Mouse (Mus musculus): ENCODE data around the gene Abhd17c.
"Not testable (repeated sequence)": the region's sequence is repeated elsewhere in the genome, so short reads cannot be mapped to it uniquely, and the experiment has no call there.

Abhd17c gene

DNA sequence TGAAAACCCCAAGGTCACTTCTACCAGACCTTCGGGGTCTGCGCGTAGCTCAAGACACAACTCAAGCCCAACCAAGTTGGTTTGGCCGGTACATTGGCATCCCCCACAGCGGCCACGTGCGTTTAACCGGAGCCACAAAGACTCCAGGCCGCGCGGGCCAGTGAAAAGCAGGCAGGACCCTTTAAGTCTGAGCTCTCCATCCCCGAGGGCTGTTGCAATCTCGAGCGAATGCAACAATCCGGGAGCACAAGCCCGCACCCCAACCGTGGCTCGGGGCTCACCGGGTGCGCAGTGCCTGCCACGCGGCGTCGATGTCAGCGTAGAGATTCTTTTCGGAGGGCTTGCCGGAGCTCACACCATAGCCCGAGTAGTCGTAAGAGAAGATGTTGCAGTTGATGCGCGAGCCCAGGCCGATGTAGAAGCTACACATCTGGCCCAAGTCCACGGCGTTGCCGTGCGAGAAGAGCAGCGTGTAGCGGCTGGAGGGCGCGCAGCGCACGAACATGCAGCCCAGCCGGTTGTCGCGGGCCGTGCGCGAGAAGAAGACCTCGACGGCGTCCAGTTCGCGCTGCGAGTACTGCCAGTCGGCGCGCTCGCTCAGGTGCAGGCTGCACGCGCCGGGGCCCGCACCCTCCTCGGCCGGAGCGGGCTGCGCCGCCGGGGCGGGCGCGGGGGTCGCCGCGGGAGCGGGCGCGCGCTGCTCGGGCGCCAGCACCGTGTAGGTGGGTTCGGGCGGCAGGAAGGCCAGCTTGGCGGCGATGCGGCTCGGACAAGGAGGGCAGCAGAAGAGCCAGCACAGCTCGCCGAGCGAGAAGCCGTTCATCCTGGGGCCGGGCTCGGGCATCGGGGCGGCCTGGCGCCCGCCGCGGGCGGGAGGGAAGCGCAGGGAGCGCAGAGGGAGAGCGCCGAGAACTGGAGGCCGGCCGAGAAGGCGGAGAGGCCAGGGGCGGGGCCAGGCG is at the start of gene Abhd17c:
TSS of gene Abhd17c (minus strand) at position 893 of the 959 bp plus-strand sequence.
- peak; percentile 44 for DNase-seq

DNA sequence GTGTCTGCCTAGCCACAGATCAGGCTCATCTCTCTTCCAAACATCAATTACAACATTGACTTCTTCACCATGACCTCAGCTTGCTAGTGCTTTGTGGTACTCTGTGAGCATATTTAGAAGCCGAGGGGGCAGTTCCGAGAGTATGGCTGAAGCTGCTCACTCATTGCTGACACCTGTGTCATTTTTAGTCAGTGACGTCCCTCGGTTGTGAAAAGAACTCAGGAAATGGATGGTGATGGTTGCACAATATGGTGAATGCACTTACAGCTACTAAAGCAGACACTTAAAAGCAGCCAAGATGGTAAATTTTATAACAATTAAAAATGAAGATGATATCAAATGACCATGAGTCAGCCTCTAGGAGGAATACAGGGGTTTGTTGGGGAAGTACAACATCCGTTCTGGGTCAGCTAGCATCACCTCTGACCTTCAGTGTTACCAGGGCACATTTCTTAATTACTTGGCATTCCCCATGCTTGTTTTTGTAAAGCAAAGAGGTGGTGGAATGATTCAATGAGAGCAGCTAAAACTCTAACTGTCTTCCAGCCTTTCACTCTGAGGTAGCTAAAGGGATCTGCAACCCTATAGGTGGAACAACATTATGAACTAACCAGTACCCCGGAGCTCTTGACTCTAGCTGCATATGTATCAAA is 45.6 kb upstream of the Abhd17c start:
- no peak for DNase-seq

DNA sequence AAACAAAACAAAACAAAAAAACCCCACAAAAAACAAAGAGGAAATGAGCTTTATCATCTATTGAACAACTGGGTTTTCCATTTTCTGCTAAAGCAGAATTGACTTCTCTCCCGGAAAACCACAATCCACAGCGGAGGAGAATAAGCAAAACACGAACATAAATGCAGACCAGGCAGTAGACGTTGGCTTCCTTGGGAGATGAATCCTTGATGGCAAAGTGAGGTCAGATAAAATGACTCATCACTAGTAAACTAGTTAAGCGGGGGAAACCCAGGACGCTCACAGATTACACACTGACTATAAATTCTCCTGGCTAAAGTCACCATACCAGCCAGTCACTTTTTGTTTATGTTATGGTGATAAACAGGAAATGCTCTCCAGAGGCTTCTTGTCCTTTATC is 44.5 kb upstream of the Abhd17c start:
- DNase-seq, result no peak

DNA sequence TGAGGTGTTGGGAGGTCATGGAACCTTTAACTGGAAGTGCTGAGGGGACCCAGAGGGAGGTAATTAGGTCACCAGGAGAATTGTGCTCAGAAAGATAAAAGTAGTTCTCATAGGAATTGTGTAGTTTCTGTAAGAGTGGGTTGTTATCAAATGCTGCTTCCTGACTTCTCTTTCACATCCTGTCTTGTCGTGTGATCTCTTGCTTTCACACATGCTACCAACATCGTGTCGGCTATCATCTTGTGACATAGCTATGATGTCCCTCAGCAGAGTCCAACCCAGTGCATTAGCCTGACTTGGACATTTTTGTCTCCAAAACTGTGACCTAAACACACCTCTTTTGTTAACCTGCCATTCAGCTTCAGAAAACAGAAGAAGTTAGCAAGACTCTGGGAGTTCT is 40.6 kb upstream of the Abhd17c start:
- no peak for DNase-seq

GRCm38 (mm10) chr7:84191476-84191875 is 39.8 kb upstream of the Abhd17c start:
- no peak for DNase-seq

- no peak for DNase-seq
Observed at GRCm38 (mm10) chr7:84188196-84188595, 36.5 kb upstream of the Abhd17c start.

DNA sequence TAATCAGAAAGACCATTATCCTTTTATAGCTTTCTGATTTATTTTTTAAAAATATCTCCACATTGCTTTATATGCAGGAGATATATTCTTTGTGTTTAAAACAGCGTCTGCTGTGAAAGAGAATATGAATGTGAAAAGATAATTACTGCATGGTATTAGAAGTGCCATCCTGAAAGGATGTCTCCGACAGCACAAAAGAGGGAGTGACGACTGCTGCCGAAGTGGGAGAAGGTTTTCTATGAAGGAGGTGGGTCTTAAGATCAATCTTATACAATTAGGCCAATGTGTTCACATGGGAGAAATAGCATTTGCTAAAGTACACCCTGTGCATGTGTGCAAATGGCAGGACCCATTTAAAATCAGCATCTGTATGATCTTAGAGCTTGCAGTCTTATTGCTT is 33.5 kb upstream of the Abhd17c start:
- no peak for DNase-seq

DNA sequence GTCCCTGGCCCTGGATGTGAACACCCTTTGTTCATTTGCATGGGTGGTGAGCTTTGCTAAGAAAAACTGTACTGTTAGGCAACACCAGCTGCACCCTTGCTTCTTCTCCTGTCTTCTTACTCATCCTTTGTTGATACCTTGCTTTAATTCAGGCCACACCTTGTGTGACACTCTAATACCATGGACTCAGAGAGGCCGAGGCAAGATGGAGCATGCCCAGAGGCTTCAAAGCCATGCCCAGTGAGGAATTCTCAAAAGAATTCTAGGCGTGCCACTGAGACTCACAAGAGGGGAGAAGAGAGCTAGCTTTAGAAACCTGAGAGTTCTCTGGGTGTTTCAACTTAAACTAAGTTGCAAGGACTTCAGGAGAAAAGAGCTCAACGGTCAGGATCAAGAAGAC is 33.0 kb upstream of the Abhd17c start:
- DNase-seq, result no peak

DNA sequence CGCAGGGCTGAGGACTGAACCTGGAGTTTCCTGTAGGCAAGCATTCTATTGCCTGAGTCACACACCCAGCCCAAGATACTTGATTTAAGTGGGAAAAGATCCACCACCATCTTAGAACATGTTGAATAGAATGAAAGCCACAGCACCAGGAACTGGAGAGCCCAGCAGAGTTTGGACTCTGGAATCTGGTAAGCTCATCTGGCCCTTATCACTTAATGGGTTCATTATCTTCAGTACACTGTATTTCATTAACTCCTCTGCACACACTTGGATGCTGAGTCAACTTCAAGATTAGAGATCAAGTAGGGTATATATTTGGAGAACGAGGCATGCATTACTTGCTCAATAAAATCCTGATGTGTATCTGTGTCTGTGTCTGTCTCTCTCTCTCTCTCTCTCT is 27.1 kb upstream of the Abhd17c start:
- DNase-seq, result not testable (repeated sequence)

DNA sequence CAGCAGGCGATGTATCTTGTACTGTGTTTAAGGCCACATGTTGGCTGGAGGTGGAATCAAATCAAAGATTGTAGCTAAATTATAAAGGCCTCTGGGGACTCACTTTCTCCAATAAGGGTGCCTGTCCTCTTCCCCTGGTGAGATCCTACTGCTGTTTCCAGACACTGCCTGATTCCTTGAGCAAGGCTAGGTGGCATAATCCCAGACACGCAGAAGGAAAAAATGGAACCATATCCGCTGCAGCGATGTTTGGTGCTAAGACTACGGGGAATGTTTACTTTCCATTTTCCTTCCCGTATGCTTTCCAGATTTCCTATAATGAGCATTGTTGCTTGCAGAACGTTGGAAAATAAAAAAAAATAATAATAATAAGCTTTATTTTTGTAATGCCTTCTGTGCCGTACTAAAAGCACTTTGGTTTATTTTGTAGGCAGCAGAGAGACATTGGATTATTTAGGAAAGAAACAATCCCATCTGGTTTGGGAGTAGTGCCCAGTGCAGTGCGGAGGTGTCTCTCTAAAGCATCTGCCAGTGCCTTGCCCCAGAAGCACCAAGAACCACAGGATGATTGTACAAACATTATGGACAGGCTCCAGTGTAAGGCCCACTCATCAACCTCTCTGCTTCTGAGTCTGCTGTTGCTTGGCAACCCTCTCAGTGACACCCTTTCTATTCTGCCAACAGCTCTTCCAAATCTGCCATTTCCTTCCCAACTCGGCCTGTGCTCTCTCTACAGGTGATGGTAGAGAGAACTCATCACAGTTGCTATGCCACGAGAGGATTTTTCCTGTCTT is 23.2 kb upstream of the Abhd17c start:
- no peak for DNase-seq

- DNase-seq, result no peak
Observed at GRCm38 (mm10) chr7:84173394-84173793, 21.7 kb upstream of the Abhd17c start.

GRCm38 (mm10) chr7:84171177-84171787 is 19.6 kb upstream of the Abhd17c start:
- DNase-seq, result no peak

- no peak for DNase-seq
Observed at GRCm38 (mm10) chr7:84168355-84168754, 16.7 kb upstream of the Abhd17c start.

- DNase-seq, result no peak
Observed at GRCm38 (mm10) chr7:84166721-84167419, 15.2 kb upstream of the Abhd17c start.

DNA sequence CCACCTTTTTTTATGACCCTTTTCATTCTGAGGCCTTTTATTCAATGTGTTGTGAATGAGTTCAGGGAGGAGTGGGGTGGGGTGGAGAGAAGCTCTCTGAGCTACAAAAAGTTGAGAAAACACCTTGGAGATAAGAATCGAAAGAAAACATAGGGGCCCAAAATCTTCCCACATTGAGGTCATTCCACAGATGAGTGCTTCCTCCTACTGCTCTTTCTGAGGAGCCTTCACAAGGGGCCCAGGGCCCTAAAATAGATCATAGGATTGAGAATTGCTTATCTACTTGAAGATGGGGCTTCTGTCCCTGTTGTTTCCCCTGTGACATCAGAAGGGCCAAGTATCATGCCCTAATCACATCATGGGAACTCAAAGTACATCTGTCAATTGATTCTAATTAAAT is 14.3 kb upstream of the Abhd17c start:
- no peak for DNase-seq

- no peak for DNase-seq
Observed at GRCm38 (mm10) chr7:84165288-84165687, 13.6 kb upstream of the Abhd17c start.

DNA sequence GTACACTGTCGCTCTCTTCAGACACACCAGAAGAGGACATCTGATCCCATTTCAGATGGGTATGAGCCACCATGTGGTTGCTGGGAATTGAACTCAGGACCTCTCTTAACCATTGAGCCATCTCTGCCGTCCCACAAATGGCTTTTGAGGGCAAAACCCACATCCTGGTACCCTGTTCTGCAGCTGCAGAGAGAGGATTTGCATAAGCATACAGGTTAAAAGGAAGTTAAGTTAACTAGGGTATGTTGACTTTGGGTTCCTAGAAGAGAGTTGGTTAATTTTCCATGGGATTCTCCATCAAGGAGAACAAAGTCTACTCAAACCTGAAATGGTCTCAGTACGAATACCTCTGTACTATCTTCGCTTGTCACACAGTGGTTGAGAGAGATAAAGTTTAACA is 13.2 kb upstream of the Abhd17c start:
- no peak for DNase-seq

DNA sequence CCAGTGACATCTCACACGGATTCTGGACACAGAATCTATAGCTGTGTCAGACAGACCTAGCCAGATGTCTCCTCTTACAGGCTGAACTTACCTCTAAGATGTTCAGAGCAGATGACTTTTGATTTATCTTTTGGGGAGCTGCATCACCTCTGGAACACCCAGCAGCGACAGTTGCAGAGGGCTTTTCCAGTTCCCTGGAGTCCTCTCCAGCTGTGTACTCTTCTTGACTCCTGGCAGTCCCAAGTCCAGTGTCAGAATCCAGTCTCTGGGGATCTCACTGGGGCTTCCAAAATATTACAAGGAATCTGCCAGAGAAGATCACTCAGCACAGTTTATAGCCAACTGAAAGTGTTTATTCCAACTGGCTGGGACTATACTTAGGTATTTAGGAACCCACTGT is 12.7 kb upstream of the Abhd17c start:
- DNase-seq, result no peak

- no peak for DNase-seq
Observed at GRCm38 (mm10) chr7:84163585-84163984, 11.9 kb upstream of the Abhd17c start.

- no peak for DNase-seq
Observed at GRCm38 (mm10) chr7:84159414-84159813, 7.7 kb upstream of the Abhd17c start.

DNA sequence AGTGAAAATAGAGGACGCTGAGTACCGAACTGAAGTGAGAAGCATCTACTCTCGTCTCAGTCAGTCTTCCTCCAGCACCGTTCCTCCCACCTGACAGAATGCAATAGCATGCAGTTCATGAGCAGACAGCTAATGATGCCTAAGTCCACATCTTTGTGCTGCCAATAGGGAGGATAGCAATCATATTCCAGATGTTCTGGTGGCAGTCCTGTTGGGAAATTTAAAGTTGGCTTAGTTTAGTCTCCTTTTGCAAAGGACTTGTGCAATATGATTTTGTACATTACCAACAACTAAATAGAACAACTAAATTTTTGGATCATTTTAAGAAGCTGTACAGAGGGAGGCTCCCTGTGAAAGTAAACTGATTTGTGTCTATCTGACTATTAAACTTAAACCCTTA is 2.1 kb upstream of the Abhd17c start:
- DNase-seq, result no peak

DNA sequence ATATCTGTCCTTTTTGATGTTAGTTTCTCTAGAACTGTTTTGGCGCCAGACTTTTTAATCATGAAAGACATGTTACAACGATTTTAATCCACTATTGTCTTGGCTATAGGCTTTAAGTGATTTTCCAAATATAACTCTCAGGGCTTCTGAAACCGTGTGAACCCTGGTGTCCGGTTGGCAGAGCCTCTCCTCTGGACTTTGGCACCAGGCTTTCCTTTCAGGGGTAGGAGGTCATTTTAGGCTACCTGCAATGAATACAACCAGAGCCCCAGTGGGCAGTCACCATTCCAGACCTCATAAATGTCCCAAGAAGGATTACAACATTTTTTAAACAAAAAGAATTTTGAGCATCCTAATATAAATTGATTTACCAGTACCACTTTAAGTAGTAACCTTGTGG is 1.1 kb upstream of the Abhd17c start:
- no peak for DNase-seq
